28 mouse cellular contexts compared by ENCODE assay signal in genomic region chr1:180771722-180772121, GRCm38 (mm10). TPM values are rescaled to one million over a fixed set of nuclear protein-coding genes. Genes with fewer than 3 reads are reported as not detected.
DNase-seq lines count a peak whose midpoint lies in the region; ATAC-seq and TF ChIP-seq lines count a peak whose summit lies in the region.
"Had no signal": no experiment of that assay in that cellular context is flagged by ENCODE, and none has a peak within 500 bp of the region (broad histone marks: within the 10 kb centered on the region; RNA-seq: fewer than 3 reads in every experiment).

No protein-coding gene starts in this region.

- no peak overlapping the region for H3K4me3 ChIP-seq in lung, postnatal 0 days (ENCODE audit: low read depth, low read length)
- H3K4me3 ChIP-seq: gastrocnemius, adult 2 months; hindbrain, embryonic 13.5 days; layer of hippocampus, adult 2 months; limb, embryonic 13.5 days; megakaryocyte, embryonic 14.5 days; midbrain, embryonic 12.5 days; myocyte; neural tube, embryonic 12.5 days had no signal

- no peak for ATAC-seq in lung, postnatal 0 days
- ATAC-seq in hematopoietic stem cell, adult 5-6 weeks (replicated peaks in 1 of 2; ENCODE audit: insufficient read depth in 1 of 2, low FRiP score in 2 of 2, low TSS enrichment in 1 of 2, low read depth in 1 of 2, poor library complexity in 2 of 2, severe bottlenecking in 2 of 2): peak; percentile 17 to 31; a peak in 3 of 4 replicates
- ATAC-seq: forebrain, embryonic 14.5 days; intestine, postnatal 0 days; Patski had no signal

- 45% methylated on average over 4 of the region's 4 CpGs for WGBS in lung, postnatal 0 days

- H3K9me3 ChIP-seq in lung, postnatal 0 days (ENCODE audit: low read length): no peaks in the 10 kb centered on the region
- H3K9me3 ChIP-seq: hindbrain, embryonic 13.5 days had no signal

- no peak overlapping the region for H3K9ac ChIP-seq in lung, postnatal 0 days (replicated peaks; ENCODE audit: low read depth)
- H3K9ac ChIP-seq: hindbrain, embryonic 13.5 days; limb, embryonic 13.5 days; midbrain, embryonic 12.5 days; neural tube, embryonic 12.5 days had no signal

- H3K27ac ChIP-seq in lung, postnatal 0 days (ENCODE audit: low read length): no peak overlapping the region
- H3K27ac ChIP-seq: gastrocnemius, adult 2 months; hindbrain, embryonic 13.5 days; layer of hippocampus, adult 2 months; limb, embryonic 13.5 days; midbrain, embryonic 12.5 days; neural tube, embryonic 12.5 days had no signal

- H3K4me2 ChIP-seq in lung, postnatal 0 days (replicated peaks; ENCODE audit: low read depth, low read length): no peak overlapping the region
- H3K4me2 ChIP-seq: hindbrain, embryonic 13.5 days; limb, embryonic 13.5 days; liver, embryonic 11.5 days; midbrain, embryonic 12.5 days; neural tube, embryonic 12.5 days had no signal

- H3K4me1 ChIP-seq in lung, postnatal 0 days (ENCODE audit: insufficient read depth, low read depth, low read length): peaks cover 14% of the 10 kb centered on the region; the same call in 1 of the 2 replicates

- peak; percentile 24 for DNase-seq in lung, postnatal 0 days (ENCODE audit: low spot score)
- DNase-seq in lung, adult 18-20 months: no peak
- peak; percentile 35 for DNase-seq in MEL-GATA-1-ER (ENCODE audit: extremely low read depth, low read depth)
- peak; percentile 56 for DNase-seq in splenic B cell, adult 2 months (ENCODE audit: low read depth, low spot score)
- DNase-seq in layer of hippocampus, postnatal 25 days (ENCODE audit: extremely low spot score in 1 of 2, low spot score in 1 of 2): no peak
- DNase-seq in frontal cortex, postnatal 36 days (ENCODE audit: low spot score in 2 of 2): no peak
- DNase-seq: adrenal gland, postnatal 14 days; cerebellum, adult 2 months; cerebellum, postnatal 25 days; gastrocnemius, adult 2 months; gastrocnemius, postnatal 36 days; kidney, postnatal 25 days; lung, adult 2 months; lung, postnatal 14 days; right cerebral cortex, postnatal 4 days; thymus, postnatal 14 days had no signal

- TF ChIP-seq EP300 in lung, postnatal 0 days (IDR thresholded peaks at IDR 0.05): no peak

- no peaks in the 10 kb centered on the region for H3K36me3 ChIP-seq in lung, postnatal 0 days (ENCODE audit: insufficient read depth, low read length)
- H3K36me3 ChIP-seq in splenic B cell, adult 2 months (ENCODE audit: control insufficient read depth, insufficient read depth, low read length, poor library complexity, severe bottlenecking): no peaks in the 10 kb centered on the region
- H3K36me3 ChIP-seq: hindbrain, embryonic 13.5 days; limb, embryonic 13.5 days; midbrain, embryonic 12.5 days; neural tube, embryonic 12.5 days had no signal

- H3K27me3 ChIP-seq in lung, postnatal 0 days (replicated peaks; ENCODE audit: insufficient read depth, low read length): no peaks in the 10 kb centered on the region
- no peaks in the 10 kb centered on the region for H3K27me3 ChIP-seq in splenic B cell, adult 2 months (ENCODE audit: control insufficient read depth, insufficient read depth, low read length, poor library complexity, severe bottlenecking)
- H3K27me3 ChIP-seq: hindbrain, embryonic 13.5 days; limb, embryonic 13.5 days; neural tube, embryonic 12.5 days; Patski had no signal

- no peak for TF ChIP-seq CTCF in lung, postnatal 0 days (IDR thresholded peaks at IDR 0.05)

RNA-seq across cellular contexts. Expression of gene H3f3a, which starts 42.0 kb away (rescaled TPM):
- 1,774 and 1,827 TPM in 2 replicates for polyA plus RNA-seq in lung, postnatal 0 days (2015; fragmentation: Nextera tagmentation; extraction: Ambion mirVana)
- 1,757 and 2,309 TPM in 2 replicates for total RNA-seq in hematopoietic stem cell, adult 5-6 weeks (2017)
- 100 to 1,000 TPM; 388 to 399 TPM for total RNA-seq in layer of hippocampus, postnatal 25 days (2021)

RNA-seq across cellular contexts. Expression of gene Acbd3, which starts 45.9 kb away (rescaled TPM):
- polyA plus RNA-seq in lung, postnatal 0 days (2015; fragmentation: Nextera tagmentation; extraction: Ambion mirVana): 17.0 and 18.5 TPM in 2 replicates
- 51.2 and 60.1 TPM in 2 replicates for total RNA-seq in hematopoietic stem cell, adult 5-6 weeks (2017)
- total RNA-seq in layer of hippocampus, postnatal 25 days (2021): 10 to 100 TPM; 32.7 to 34.9 TPM

Comparison
In these comparisons a context has a peak if more than half of its experiments do, and no peak if none do; other contexts are left out.
1. DNase-seq: peak in lung, postnatal 0 days (single experiment), MEL-GATA-1-ER (single experiment) and splenic B cell, adult 2 months (single experiment); none in lung, adult 18-20 months (0 of 2), layer of hippocampus, postnatal 25 days (0 of 2) and frontal cortex, postnatal 36 days (0 of 2).